Mouse (Mus musculus) liver, embryonic 15.5 days (tissue): ENCODE measurements around the gene Pllp. TPM values are rescaled to one million over a fixed set of nuclear protein-coding genes. Genes with fewer than 3 reads are reported as not detected.

ENCODE experiments used
- ATAC-seq: fragments of 200-750 bp; cut with Nextera tagmentation; 2 replicates; pipeline ENCODE4 v1.8.0; 2017; ENCODE audit warnings: moderate number of reproducible peaks, mild to moderate bottlenecking, moderate library complexity; ENCODE audit not compliant: insufficient read depth
- H3K27ac ChIP-seq: fragments of 300-500 bp; sonication (generic); replicated peaks from 2 replicates; pipeline ENCODE4 v1.5.1; 2015; ENCODE audit warnings: mild to moderate bottlenecking, inconsistent platforms
- H3K27me3 ChIP-seq: fragments of 300-500 bp; sonication (generic); 2 replicates; pipeline ENCODE4 v1.6.1; 2015; ENCODE audit warnings: mild to moderate bottlenecking, inconsistent platforms
- H3K36me3 ChIP-seq: fragments of 300-500 bp; sonication (generic); replicated peaks from 2 replicates; pipeline ENCODE4 v1.6.1; 2015; ENCODE audit warnings: moderate library complexity, mild to moderate bottlenecking, inconsistent platforms
- H3K4me1 ChIP-seq: fragments of 300-500 bp; sonication (generic); replicated peaks from 2 replicates; pipeline ENCODE4 v1.6.1; 2015; ENCODE audit warnings: inconsistent platforms
- H3K4me2 ChIP-seq: fragments of 300-500 bp; sonication (generic); 2 replicates; pipeline ENCODE4 v1.6.1; 2015; ENCODE audit warnings: moderate library complexity, mild to moderate bottlenecking, inconsistent platforms
- H3K4me3 ChIP-seq: fragments of 300-500 bp; sonication (generic); replicated peaks from 2 replicates; pipeline ENCODE4 v1.5.1; 2015; ENCODE audit warnings: mild to moderate bottlenecking, inconsistent platforms
- H3K9ac ChIP-seq: fragments of 300-500 bp; sonication (generic); 2 replicates; pipeline ENCODE4 v1.6.1; 2015; ENCODE audit warnings: moderate library complexity, mild to moderate bottlenecking, inconsistent platforms
- H3K9me3 ChIP-seq: fragments of 300-500 bp; sonication (generic); replicated peaks from 2 replicates; pipeline ENCODE4 v1.6.1; 2016; ENCODE audit warnings: inconsistent platforms
- WGBS: fragments of 180-500 bp; shearing (Covaris S2); methylation state at CpG from one replicate; pipeline ENCODE4 v1.1.7; 2015; ENCODE audit warnings: mixed read lengths; ENCODE audit not compliant: insufficient replicate concordance; 5-methylcytosine and 5-hydroxymethylcytosine counted together
- polyA plus RNA-seq: library from polyadenylated mRNA; unstranded; fragments of >200 nt; fragmentation: Nextera tagmentation; extraction: Ambion mirVana; gene quantifications from 2 replicates; pipeline ENCODE4 v1.2.1, GENCODE M21; 2015

The Pllp gene
- polyA plus RNA-seq, 1 experiment from 2014 or later: 0.37 TPM

DNA sequence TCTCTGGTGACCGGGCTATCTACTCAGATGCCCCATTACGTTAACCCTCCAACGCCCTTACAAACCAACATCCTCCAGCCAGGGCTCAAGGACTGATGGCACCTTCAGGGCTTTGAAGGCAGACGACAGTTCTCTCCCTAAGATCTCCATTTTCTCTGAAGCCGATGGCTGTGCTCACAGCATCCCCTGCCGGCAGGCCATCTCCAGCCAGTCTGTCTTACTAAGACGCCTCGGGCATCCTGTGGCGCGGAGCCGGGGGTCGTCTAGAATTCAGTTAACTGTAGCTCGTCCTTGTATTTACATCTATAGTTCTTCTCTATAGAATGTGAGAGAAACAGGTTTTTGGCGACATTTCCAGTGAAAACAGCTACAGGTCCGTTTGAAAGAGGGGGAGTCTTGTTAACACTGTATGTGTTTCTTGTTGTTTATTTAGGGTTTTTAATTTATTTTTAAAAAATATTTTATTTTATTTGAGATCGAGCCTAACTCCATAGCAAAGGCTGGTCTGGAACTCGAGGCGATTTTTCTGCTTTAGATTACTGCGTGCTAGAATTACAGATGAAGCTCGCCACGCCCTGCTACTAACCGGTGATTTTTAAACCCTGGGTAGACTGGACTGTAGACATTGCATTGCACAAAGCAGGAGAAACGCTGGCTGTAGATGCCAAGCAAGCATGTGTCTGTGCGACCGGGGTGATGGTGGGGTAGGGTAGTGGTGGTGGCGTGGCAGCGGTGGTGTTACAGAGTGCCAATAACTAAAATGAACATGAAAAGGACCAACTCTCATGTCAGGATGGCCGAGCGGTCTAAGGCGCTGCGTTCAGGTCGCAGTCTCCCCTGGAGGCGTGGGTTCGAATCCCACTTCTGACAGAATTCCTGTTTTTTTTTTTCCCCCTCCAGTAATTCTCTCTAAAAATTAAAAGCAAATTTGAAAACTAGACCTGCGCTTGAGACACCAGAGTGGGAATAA is 7.1 kb upstream of the Pllp start:
- Histone ChIP-seq H3K9ac (peak overlapping the region; percentile 58), H3K4me2 (peak overlapping the region; percentile 85), H3K4me3 (peak overlapping the region; percentile 66), H3K27ac (peak overlapping the region; percentile 65), H3K9me3 (no peaks in the 10 kb centered on the region), H3K36me3 (no peaks in the 10 kb centered on the region), H3K4me1 (peaks cover 43% of the 10 kb centered on the region), H3K27me3 (peaks cover 33% of the 10 kb centered on the region)
- peak; percentile 84 for ATAC-seq
- WGBS: under 1% methylated on average over 35 of the region's 35 CpGs

DNA sequence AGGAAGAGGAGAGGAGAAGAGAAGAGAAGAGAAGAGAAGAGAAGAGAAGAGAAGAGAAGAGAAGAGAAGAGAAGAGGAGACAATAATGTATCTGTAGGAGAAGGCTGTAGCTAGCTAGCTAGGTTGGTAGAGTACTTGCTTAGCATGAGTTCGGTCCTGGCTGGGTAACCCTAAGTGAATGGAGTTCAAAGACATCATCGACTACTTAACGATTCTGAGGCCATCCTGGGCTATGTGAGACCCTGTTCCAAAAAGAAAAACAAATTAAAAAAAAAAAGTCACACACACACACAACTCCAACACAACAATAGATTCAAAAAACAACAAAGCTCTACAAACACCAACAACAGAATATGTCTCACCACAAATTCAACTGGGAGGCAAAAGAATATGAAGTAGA is 6.1 kb upstream of the Pllp start:
- peaks cover 32% of the 10 kb centered on the region for H3K27me3 ChIP-seq
- H3K9ac ChIP-seq: no peak overlapping the region
- no peaks in the 10 kb centered on the region for H3K36me3 ChIP-seq
- H3K9me3 ChIP-seq: no peaks in the 10 kb centered on the region
- H3K4me1 ChIP-seq: peaks cover 43% of the 10 kb centered on the region
- H3K4me2 ChIP-seq: peak overlapping the region; percentile 85
- no peak for ATAC-seq
- peak overlapping the region; percentile 66 for H3K4me3 ChIP-seq
- WGBS: 47% methylated on average over 3 of the region's 3 CpGs
- H3K27ac ChIP-seq: no peak overlapping the region

DNA sequence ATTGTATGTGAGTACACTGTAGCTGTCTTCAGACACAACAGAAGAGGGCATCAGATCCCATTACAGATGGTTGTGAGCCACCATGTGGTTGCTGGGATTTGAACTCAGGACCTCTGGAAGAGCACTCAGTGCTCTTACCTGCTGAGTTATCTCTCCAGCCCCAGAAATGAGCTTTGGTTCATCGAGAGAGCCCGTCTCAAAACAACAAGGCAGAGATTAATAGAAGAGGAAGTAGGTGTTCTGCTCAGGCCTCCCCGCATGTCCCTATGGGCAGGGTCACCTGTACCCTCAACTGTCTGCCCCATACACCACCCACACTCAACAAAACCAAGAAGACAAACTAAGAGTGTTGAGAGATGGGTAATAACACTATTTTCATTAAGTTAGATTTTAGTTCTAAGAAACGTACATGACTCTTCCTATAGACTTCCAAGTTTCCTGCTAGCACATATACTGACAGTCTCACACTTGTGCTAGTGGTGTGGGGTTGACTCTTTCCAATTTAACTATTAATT is 4.4 kb upstream of the Pllp start:
- Histone ChIP-seq H3K9me3 (no peaks in the 10 kb centered on the region), H3K4me1 (peaks cover 35% of the 10 kb centered on the region), H3K36me3 (no peaks in the 10 kb centered on the region), H3K27me3 (peaks cover 43% of the 10 kb centered on the region), H3K27ac (no peak overlapping the region), H3K4me3 (no peak overlapping the region), H3K9ac (no peak overlapping the region), H3K4me2 (no peak overlapping the region)
- no peak for ATAC-seq
- WGBS: 51% methylated on average over 4 of the region's 4 CpGs

DNA sequence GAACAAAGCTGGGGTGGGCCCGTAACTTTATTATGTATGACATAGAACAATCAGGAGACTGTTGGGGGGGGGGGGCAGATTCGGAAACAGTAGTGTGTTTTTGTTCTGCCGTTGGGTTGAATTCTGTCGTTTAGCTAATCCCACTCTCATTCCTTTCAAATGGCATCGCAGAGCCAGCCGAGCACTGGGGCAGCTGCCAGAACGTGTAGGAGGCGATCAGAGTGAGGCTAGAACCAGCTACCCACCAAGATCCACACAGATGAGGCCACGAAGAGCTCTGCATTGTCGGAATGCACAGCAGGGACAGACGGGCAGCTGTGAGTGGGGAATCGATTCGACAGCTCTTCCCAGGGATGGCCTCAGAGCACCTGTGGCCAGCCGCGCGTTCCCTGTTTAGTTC is 3.3 kb upstream of the Pllp start:
- peaks cover 31% of the 10 kb centered on the region for H3K4me1 ChIP-seq
- H3K36me3 ChIP-seq: no peaks in the 10 kb centered on the region
- no peak overlapping the region for H3K4me3 ChIP-seq
- 71% methylated on average over 16 of the region's 16 CpGs for WGBS
- H3K9me3 ChIP-seq: no peaks in the 10 kb centered on the region
- no peak overlapping the region for H3K27ac ChIP-seq
- ATAC-seq: no peak
- peaks cover 49% of the 10 kb centered on the region for H3K27me3 ChIP-seq
- no peak overlapping the region for H3K9ac ChIP-seq
- no peak overlapping the region for H3K4me2 ChIP-seq

DNA sequence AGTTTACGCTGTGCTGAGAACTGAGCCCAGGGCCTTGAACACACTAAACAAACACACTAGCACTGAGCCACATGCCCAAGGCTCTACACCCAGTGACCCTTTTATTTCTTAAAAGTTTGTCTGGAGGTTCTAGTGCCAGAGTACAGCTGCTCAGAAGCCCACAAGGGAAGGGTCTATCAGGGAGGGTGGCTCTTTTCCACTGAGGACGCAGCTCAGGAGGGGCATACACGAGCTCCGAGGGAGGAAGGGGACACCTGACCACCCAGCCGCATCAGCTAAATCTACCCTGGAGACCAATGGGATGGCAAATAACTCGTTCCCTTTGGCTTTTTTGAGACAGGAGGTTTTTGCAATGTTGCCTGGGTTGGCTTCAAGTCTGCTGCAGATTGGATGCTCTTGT is 1.9 kb upstream of the Pllp start:
- Histone ChIP-seq H3K27ac (no peak overlapping the region), H3K4me2 (no peak overlapping the region), H3K9me3 (no peaks in the 10 kb centered on the region), H3K4me3 (no peak overlapping the region), H3K27me3 (peaks cover 63% of the 10 kb centered on the region), H3K9ac (no peak overlapping the region), H3K36me3 (no peaks in the 10 kb centered on the region), H3K4me1 (peaks cover 22% of the 10 kb centered on the region)
- no peak for ATAC-seq
- WGBS: 60% methylated on average over 6 of the region's 6 CpGs

DNA sequence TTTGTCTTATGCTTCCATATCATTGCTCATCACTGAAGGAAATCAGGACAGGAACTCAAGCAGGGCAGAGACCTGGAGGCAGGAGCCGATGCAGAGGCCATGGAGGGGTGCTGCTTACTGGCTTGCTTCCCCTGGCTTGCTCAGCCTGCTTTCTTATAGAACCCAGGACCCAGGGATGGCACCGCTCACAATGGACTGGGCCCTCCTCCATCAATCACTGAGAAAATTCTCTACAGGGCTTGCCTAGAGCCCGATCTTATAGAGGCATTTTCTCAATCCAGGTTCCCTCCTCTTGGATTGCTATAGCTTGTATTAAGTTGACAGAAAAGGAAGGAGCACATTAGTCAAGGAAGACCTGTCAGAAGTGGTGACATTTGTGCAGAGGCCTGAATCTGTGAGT is 488 bp upstream of the Pllp start:
- peak overlapping the region; percentile 47; the same call in 1 of the 2 replicates for H3K4me3 ChIP-seq
- ATAC-seq: no peak
- no peaks in the 10 kb centered on the region for H3K36me3 ChIP-seq
- H3K4me1 ChIP-seq: peaks cover 13% of the 10 kb centered on the region
- H3K4me2 ChIP-seq: no peak overlapping the region
- H3K27me3 ChIP-seq: peaks cover 76% of the 10 kb centered on the region
- no peaks in the 10 kb centered on the region for H3K9me3 ChIP-seq
- 37% methylated on average over 3 of the region's 3 CpGs for WGBS
- no peak overlapping the region for H3K27ac ChIP-seq
- no peak overlapping the region for H3K9ac ChIP-seq

DNA sequence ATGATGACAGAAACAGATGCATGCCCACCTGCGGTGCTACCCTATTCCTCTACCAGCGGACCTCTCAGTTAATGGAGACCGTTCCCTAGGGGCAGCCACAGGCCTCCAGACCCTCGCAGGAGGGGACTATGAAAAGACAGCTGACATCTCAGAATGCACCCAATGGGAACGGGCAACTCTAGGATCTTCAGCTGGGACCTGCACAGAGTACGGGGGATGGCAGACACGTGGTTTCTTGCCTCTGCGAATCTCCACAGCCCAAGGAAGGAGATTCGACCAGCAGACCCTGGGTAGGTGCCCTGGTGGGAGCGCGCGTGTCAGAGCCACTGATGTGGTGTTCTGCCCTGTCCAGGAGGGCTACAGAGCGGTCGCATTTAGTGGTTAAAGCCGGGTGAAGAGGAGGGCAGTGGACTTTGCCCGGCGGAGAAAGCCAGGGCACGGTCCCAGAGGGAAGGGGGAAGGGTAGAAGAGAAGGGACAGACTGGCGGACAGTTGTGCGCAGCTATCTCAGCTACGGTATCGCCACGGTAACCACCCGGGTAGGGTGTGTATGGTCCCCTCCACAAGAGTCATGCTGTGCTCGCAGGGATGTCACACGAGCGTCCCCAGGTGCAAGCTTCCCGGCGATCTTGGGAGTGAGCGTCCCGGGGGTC is 611 bp downstream of the Pllp start:
- no peak overlapping the region for H3K27ac ChIP-seq
- H3K4me1 ChIP-seq: peaks cover 13% of the 10 kb centered on the region
- H3K4me3 ChIP-seq: peak overlapping the region; percentile 47
- H3K9ac ChIP-seq: no peak overlapping the region
- H3K27me3 ChIP-seq: peaks cover 85% of the 10 kb centered on the region
- no peaks in the 10 kb centered on the region for H3K36me3 ChIP-seq
- H3K9me3 ChIP-seq: no peaks in the 10 kb centered on the region
- peak; percentile 9; the same call in 1 of the 2 replicates for ATAC-seq
- WGBS: 2% methylated on average over 31 of the region's 31 CpGs
- H3K4me2 ChIP-seq: peak overlapping the region; percentile 67

DNA sequence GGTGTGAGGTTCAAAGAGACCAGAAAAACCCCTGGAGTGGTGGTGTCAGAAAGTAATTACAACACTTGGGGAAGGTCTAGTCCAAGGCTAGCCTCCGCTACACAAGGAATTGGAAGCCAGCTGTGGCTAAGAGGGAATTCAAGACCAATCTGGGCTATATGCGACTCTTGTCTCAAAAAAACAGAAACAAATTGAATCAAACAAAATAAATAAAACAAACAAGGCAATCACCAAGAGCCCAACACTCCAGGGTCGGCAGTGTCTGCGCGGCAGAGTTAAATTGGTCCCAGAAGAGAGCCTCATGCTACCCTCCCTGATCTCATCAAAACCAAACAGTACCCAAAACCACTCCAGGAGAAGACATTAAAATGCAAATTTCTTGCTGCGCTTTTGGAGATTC is 1.4 kb downstream of the Pllp start:
- H3K27me3 ChIP-seq: peaks cover 84% of the 10 kb centered on the region
- H3K4me2 ChIP-seq: no peak overlapping the region
- no peak for ATAC-seq
- peaks cover 13% of the 10 kb centered on the region for H3K4me1 ChIP-seq
- WGBS: 8% methylated on average over 6 of the region's 6 CpGs
- no peak overlapping the region for H3K9ac ChIP-seq
- H3K27ac ChIP-seq: no peak overlapping the region
- no peaks in the 10 kb centered on the region for H3K9me3 ChIP-seq
- H3K4me3 ChIP-seq: no peak overlapping the region
- no peaks in the 10 kb centered on the region for H3K36me3 ChIP-seq

DNA sequence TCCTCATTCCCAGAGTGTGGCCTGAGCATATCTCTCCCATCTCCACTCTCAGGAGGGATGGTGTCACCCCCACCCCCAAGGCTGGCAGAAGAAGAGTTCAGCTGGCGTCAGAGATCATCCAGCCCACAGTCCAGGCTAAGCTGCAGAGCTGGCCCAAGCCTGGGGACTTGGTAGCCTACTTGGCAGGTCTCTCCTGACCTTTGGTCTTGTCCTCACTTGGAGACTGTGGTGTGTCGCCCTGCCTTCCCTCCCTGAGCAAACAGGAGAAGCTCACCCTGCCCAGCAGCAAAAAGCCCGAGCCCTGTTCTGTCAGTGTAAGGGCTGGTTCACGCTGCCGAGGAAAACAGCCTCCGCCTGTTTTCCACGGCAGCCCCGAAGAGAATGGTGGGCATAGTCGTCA is 10.1 kb downstream of the Pllp start:
- 59% methylated on average over 9 of the region's 9 CpGs for whole genome bisulfite sequencing
- Histone ChIP-seq H3K9me3 (no peaks in the 10 kb centered on the region), H3K9ac (no peak overlapping the region), H3K4me3 (no peak overlapping the region), H3K27ac (no peak overlapping the region), H3K4me1 (no peaks in the 10 kb centered on the region), H3K4me2 (no peak overlapping the region), H3K27me3 (peaks cover 6% of the 10 kb centered on the region; the same call in 1 of the 2 replicates), H3K36me3 (no peaks in the 10 kb centered on the region)
- no peak for ATAC-seq

DNA sequence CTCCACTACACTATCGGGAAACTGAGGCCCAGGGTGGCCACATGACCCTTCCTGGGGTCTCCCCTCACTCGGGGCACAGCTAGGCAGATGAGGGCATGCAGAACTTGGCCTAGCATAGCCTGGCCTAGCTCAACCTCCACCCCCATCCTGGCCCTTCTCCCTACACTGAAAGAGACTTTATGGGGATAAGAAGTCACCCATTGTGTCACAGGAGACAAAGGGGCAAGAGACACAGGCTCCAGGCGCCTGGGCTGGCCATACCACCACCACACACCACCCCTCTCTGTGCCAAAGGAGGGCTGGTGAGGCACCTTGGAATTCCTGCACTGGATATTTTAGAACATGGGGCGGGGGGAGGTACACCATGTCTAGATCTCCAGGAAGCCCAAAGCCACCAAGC is 11.8 kb downstream of the Pllp start:
- no peaks in the 10 kb centered on the region for H3K4me1 ChIP-seq
- H3K27ac ChIP-seq: no peak overlapping the region
- WGBS: 41% methylated on average over 4 of the region's 4 CpGs
- no peaks in the 10 kb centered on the region for H3K27me3 ChIP-seq
- H3K9ac ChIP-seq: no peak overlapping the region
- H3K9me3 ChIP-seq: no peaks in the 10 kb centered on the region
- no peaks in the 10 kb centered on the region for H3K36me3 ChIP-seq
- H3K4me3 ChIP-seq: no peak overlapping the region
- ATAC-seq: no peak
- no peak overlapping the region for H3K4me2 ChIP-seq
